Mouse (Mus musculus) ES-E14 (cell line): ENCODE measurements at regions not wholly inside any gene's neighbourhood (a gene's known extent, or its start where the extent isn't known, plus 50 kb on each side); places are given as distances from the start of the nearest gene placed in this dataset.

Experiments used
- DNase-seq: peaks from one replicate; pipeline ENCODE4 v3.0.0-alpha.2; 2013; ENCODE audit warnings: low read depth, low spot score
- H3K27ac ChIP-seq: 2 replicates; pipeline ENCODE4 v1.5.1; 2012; ENCODE audit warnings: low read depth, mild to moderate bottlenecking, low read length, moderate library complexity, mixed read lengths; ENCODE audit not compliant: poor library complexity, insufficient read depth, severe bottlenecking
- H3K36me3 ChIP-seq: 2 replicates; pipeline ENCODE4 v1.6.1; 2012; ENCODE audit warnings: mild to moderate bottlenecking, low read length, moderate library complexity, mixed read lengths; ENCODE audit not compliant: control insufficient read depth, poor library complexity, insufficient read depth, severe bottlenecking
- H3K4me1 ChIP-seq, 2 experiments: fragments of 150-350 bp in 1 of 2; sonication (generic) in 1 of 2; 2 replicates each; pipeline ENCODE4 v1.6.1; 2012; ENCODE audit warnings: low read length in 2 of 2, mild to moderate bottlenecking in 1 of 2, mixed read lengths in 1 of 2; ENCODE audit not compliant: control insufficient read depth in 2 of 2, insufficient read depth in 2 of 2, poor library complexity in 1 of 2
- H3K4me3 ChIP-seq, 2 experiments: fragments of 150-350 bp in 1 of 2; sonication (generic) in 1 of 2; 2 replicates each; pipeline ENCODE4 v1.5.1; 2012; ENCODE audit warnings: low read length in 2 of 2, low read depth in 1 of 2, mild to moderate bottlenecking in 1 of 2, mixed read lengths in 1 of 2; ENCODE audit not compliant: insufficient read depth in 1 of 2, poor library complexity in 1 of 2, severe bottlenecking in 1 of 2
- H3K9ac ChIP-seq: 2 replicates; pipeline ENCODE4 v1.6.1; 2012; ENCODE audit warnings: low read depth, mild to moderate bottlenecking, low read length, mixed read lengths; ENCODE audit not compliant: poor library complexity, insufficient read depth, severe bottlenecking
- H3K9me3 ChIP-seq: fragments of 150-350 bp; sonication (generic); 2 replicates; pipeline ENCODE4 v1.6.1; 2012; ENCODE audit warnings: low read depth, mild to moderate bottlenecking, low read length; ENCODE audit not compliant: control insufficient read depth, insufficient read depth
- CHD2 ChIP-seq: IDR thresholded peaks from 2 replicates; pipeline ENCODE4 v1.6.1; 2014; ENCODE audit warnings: mild to moderate bottlenecking, low read depth, low read length, inconsistent platforms
- HCFC1 ChIP-seq: IDR thresholded peaks from 2 replicates; pipeline ENCODE4 v1.6.1; 2012; ENCODE audit warnings: low read length, inconsistent platforms, borderline replicate concordance; ENCODE audit not compliant: insufficient read depth
- MAFK ChIP-seq: IDR thresholded peaks from 2 replicates; pipeline ENCODE4 v1.6.1; 2014; ENCODE audit warnings: mild to moderate bottlenecking, low read depth, low read length, inconsistent platforms; ENCODE audit not compliant: insufficient read depth
- ZC3H11A ChIP-seq: IDR thresholded peaks from 2 replicates; pipeline ENCODE4 v1.6.1; 2012; ENCODE audit warnings: low read depth, mild to moderate bottlenecking, inconsistent platforms, low read length, borderline replicate concordance
- ZNF384 ChIP-seq: IDR thresholded peaks from 2 replicates; pipeline ENCODE4 v1.6.1; 2012; ENCODE audit warnings: low read depth, low read length, inconsistent platforms
- in situ Hi-C, 2 experiments: fragments of 600-800 bp; cut with MboI; formaldehyde crosslinking; loops; one replicate each; pipeline ENCODE4 v1.15.1; 2025; ENCODE audit warnings: low sequenced_read_pairs in 2 of 2, inconsistent platforms in 1 of 2; ENCODE audit not compliant: unreplicated experiment in 2 of 2

- no peak for DNase-seq
- Histone ChIP-seq H3K9ac (no peak overlapping the region), H3K9me3 (no peaks in the 10 kb centered on the region), H3K4me1 (no peaks in the 10 kb centered on the region), H3K4me3 (no peak overlapping the region), H3K27ac (no peak overlapping the region), H3K36me3 (no peaks in the 10 kb centered on the region)
- TF ChIP-seq HCFC1: no peak
- no peak for TF ChIP-seq MAFK
- no peak for TF ChIP-seq ZC3H11A
- TF ChIP-seq ZNF384: no peak
- TF ChIP-seq CHD2: no peak
- in situ Hi-C loops: no loop called here
These were observed 218.3 kb upstream of the Foxq1 start for GRCm38 (mm10) chr13:31337631-31338030.

GRCm38 (mm10) chr13:31339386-31339785, 216.5 kb upstream of the Foxq1 start:
- Histone ChIP-seq H3K9me3 (no peaks in the 10 kb centered on the region), H3K4me1 (no peaks in the 10 kb centered on the region), H3K27ac (no peak overlapping the region), H3K36me3 (no peaks in the 10 kb centered on the region), H3K4me3 (no peak overlapping the region), H3K9ac (no peak overlapping the region)
- TF ChIP-seq HCFC1 (no peak), CHD2 (no peak), MAFK (no peak), ZC3H11A (no peak), ZNF384 (no peak)
- no peak for DNase-seq
- in situ Hi-C loops: no loop called here

- Histone ChIP-seq H3K4me1 (no peaks in the 10 kb centered on the region), H3K9ac (no peak overlapping the region), H3K36me3 (no peaks in the 10 kb centered on the region), H3K27ac (no peak overlapping the region), H3K4me3 (no peak overlapping the region), H3K9me3 (no peaks in the 10 kb centered on the region)
- TF ChIP-seq HCFC1 (no peak), ZNF384 (no peak), MAFK (no peak), ZC3H11A (no peak), CHD2 (no peak)
- in situ Hi-C loops: no loop called here
- DNase-seq: no peak
These were observed 216.0 kb upstream of the Foxq1 start for GRCm38 (mm10) chr13:31339901-31340300.

GRCm38 (mm10) chr13:31340363-31340948, 215.5 kb upstream of the Foxq1 start:
- in situ Hi-C loops: no loop called here
- Histone ChIP-seq H3K9me3 (no peaks in the 10 kb centered on the region), H3K27ac (no peak overlapping the region), H3K9ac (no peak overlapping the region), H3K4me1 (no peaks in the 10 kb centered on the region), H3K4me3 (no peak overlapping the region), H3K36me3 (no peaks in the 10 kb centered on the region)
- DNase-seq: no peak
- TF ChIP-seq CHD2 (no peak), MAFK (no peak), HCFC1 (no peak), ZC3H11A (no peak), ZNF384 (no peak)
